Mouse (Mus musculus): ENCODE measurements around the gene Cldn6.

Cldn6 gene

GRCm38 (mm10) chr17:23725477-23725876, 46.4 kb downstream of the Cldn6 start:
- DNase-seq: no peak

- DNase-seq: peak; percentile 91
Observed at GRCm38 (mm10) chr17:23725999-23726757, 47.1 kb downstream of the Cldn6 start, which contains the start of gene Pkmyt1. Pkmyt1 (plus strand) TSS chr17:23726336.

GRCm38 (mm10) chr17:23726758-23727142, 47.7 kb downstream of the Cldn6 start:
- peak; percentile 70 for DNase-seq

- no peak for DNase-seq
Observed at GRCm38 (mm10) chr17:23730441-23730840, 51.4 kb downstream of the Cldn6 start.

All from kidney, adult 11 months (tissue).